Mouse (Mus musculus) adrenal gland, postnatal 14 days (tissue): ENCODE data around the gene Hyal1. TPM values are rescaled to one million over a fixed set of nuclear protein-coding genes. Genes with fewer than 3 reads are reported as not detected.
"Not testable (repeated sequence)": the region's sequence is repeated elsewhere in the genome, so short reads cannot be mapped to it uniquely, and the experiment has no call there.

Experiments used
- DNase-seq: peaks from one replicate; pipeline ENCODE4 v3.0.0; 2021; ENCODE audit warnings: mixed read lengths
- total RNA-seq: library from RNA; stranded (reverse); gene quantifications from 2 replicates; pipeline ENCODE4 v1.2.3, GENCODE M21; 2021

Hyal1 gene
- total RNA-seq, 1 experiment from 2014 or later = 17.6 TPM

GRCm38 (mm10) chr9:107550491-107551116, 26.1 kb upstream of the Hyal1 start:
- DNase-seq = no peak

GRCm38 (mm10) chr9:107551117-107551889, 25.4 kb upstream of the Hyal1 start, which contains the start of gene Rassf1:
Rassf1 (plus strand) TSS chr9:107551555.
- DNase-seq = peak; percentile 80

DNA sequence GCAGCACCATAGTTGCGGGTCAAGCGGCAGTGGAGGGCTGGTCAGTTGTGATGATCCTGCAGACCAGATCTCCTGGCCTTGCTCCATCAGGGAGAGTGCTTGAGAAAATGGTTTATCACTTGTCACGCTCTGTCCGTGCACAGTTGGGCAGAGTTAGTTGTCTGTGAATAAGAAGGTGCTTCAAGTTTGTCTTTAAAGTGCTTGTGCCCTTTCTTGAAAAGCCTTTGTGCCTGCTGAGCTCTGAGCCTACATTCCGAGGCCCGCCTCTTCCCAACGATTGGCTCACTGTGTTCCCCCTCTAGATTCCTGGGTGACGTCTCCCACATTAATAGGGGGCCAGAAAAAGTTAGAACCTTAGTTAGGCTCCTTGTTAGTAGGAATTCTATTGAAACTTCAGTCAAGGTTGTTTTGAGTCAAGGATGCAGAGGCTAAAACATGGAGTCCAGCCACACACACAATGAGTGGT, 24.8 kb upstream of the Hyal1 start:
- DNase-seq = no peak

DNA sequence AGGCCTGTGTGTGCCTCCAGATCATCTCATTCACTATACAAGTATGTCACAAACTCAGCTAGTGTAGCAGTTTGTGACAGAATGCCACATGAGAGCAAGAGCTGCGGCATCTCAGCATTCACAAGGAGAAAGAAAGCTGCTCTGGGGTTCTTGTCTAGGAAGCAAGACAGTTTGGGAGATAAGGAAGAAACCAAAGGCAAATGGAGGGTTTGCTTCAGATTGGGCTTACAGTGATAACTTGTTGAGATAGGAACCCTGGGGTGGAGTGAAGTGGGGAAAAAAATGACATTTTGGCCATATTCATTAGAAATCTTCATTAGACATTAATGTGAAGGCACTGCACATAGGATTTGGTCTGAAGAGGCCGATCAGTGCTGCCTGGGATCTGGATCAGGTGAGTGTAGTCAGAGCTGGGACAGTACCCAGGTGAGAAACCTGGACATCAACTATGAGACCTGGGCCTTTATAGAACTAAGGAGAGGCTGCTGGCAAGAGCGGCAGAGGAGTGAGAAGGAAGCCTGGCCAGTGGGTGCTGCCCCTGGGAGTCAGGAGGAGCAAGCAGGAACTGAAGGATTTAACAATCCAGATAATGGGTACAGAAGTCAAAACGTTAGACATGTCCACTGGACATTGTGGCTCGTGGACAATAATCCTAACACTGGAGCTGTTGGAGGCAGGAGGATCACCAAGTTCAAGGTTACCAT, 23.9 kb upstream of the Hyal1 start:
- DNase-seq = no peak

- DNase-seq = peak; percentile 64
These were observed 23.0 kb upstream of the Hyal1 start for GRCm38 (mm10) chr9:107553541-107554318.

- peak; percentile 97 for DNase-seq
These were observed 22.4 kb upstream of the Hyal1 start for GRCm38 (mm10) chr9:107554319-107554825.

GRCm38 (mm10) chr9:107555031-107555457, 21.7 kb upstream of the Hyal1 start:
- DNase-seq = peak; percentile 78

DNA sequence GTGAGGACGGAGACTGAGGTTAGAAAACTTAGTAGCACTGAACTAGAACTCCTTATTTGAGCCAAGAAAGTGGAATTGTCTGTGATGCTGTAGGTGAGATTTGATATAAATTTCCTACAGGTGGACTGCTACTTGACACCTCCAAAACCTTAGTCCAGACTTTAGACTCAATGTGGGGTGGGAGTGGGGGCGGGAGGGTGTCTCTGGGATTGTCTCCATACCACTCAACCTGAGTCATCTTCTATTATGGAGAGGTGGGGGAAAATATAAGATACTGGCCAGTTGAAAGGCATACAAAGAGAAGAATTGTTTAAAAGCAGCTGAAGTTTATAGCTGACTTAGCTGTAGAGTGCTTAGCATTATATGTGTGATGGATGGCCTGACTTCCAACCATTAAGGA, 21.0 kb upstream of the Hyal1 start:
- no peak for DNase-seq

DNA sequence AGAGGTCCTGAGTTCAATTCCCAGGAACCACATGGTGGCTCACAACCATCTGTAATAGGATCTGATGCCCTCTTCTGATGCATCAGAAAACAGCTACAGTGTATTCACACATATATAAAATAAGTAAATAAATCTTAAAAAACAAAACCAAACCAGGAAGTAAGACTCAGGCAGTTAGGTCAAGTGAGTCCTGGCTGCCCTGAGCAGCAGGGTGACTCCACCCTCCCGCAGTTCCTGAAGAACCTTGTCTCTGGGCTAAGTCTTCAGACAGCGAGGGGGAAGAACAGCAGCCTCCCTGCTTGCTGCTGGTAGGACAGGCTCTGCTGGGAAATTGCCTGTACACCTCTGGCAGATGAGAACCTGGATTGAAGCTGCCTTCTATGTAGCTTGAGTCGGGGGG, 20.4 kb upstream of the Hyal1 start:
- no peak for DNase-seq

DNA sequence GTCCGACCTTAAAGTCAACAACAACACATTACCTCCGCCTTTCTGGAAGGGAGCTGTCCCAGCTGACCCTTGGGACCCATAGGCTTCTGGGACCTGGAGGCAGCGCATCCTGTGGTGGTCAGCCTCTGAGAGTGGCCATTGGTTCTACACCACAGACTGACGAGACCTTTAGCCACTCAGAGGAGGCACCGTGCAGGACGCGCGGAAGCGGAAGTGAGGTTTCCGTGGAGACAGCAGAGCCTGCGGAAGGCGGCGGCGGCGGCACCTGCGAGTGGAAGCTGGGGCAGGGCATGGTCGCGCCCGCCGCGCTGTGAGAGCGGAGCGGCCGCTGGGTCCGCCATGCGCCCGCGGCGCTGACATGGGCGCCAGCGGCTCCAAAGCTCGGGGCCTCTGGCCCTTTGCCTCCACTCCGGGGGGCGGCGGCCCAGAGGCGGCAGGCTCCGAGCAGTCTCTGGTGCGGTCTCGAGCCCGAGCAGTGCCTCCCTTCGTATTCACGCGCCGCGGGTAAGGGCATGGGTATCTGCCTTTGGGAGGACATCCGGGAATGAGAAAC, 13.6 kb upstream of the Hyal1 start, which contains the start of gene Tusc2:
Gene Tusc2, plus strand, starts transcription at position 227 of the 553 bp plus-strand sequence.
- DNase-seq = peak; percentile 97

GRCm38 (mm10) chr9:107565556-107565955, 11.2 kb upstream of the Hyal1 start:
- not testable (repeated sequence) for DNase-seq

DNA sequence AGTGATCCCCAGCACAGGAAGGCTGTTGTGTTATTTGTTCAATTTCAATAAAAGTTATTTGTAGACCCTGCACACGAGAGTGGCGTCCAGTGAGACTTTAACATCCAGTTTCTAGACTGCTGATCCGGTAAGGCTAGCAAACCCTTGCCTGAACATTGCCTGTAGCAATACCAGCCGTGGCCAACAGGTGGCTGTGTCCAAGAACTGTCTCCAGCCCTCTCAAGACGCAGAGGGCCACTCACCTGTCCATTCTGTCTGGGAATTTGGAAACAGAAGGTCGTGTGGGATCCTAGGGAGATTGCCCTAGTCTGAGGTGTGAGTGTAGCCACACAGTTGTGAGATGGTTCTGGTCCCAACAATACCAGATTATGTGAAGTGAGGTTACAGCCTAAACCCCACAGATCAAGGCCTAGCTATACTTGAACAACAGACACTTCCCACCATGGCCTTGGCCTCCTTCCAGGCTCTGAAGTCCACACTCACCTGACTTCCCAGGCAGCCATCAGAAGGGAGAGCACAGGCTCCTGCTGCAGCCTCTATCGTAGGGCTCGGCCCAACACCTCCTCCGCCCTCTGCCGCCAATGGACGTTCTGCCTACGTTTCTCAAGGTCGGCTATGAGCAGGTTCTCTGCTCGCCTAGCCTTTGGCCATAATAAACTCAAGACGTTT, 10.6 kb upstream of the Hyal1 start:
- DNase-seq = peak; percentile 90

GRCm38 (mm10) chr9:107566855-107567254, 9.9 kb upstream of the Hyal1 start:
- peak; percentile 47 for DNase-seq

- DNase-seq = peak; percentile 73
These were observed 8.9 kb upstream of the Hyal1 start, which contains the start of gene Hyal2 for GRCm38 (mm10) chr9:107567702-107568319. Hyal2 (plus strand) TSS chr9:107567945.

DNA sequence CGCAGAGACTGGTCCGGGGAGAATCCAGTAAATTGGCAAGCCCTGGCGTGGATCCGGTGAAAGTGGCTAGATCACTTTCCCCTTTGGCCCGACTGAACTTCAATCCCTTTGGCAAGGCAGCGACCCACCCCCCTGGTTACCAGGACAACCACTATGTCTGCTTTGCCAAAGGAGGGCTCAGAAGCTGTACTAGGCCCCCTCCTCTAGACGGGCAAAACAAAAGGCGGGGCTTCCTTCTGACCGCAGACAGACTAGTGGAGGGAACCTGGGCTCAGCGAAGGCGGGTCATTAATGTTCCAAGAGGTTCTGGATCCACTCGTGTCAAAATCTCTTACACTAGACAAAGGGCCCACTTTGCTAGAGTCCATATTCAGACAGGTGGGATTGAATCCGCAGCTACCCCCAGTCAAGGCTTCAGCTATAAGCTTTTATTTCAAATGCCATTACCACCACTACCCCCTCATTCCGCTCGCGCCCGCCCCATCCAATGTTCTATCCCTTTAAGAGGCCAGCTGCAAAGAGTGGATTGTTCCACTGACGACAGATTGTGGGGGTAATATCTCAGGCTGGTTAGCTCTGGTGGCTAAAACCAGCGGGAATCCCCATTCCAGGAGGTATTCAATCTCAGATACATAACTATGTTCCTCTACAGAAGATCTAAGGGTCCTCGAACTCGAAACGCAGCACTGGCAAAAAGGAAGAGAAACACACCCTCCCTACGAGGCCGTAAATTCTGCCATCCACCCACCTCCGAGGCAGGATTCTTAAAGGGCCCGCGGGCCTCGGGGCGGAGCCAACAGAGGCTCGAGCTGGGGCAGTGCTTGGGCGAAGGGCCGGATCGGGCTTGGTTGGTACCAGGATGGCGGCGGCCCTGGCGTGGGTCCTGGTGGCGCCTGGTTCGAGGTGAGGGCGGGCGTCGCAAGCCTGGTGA, 8.1 kb upstream of the Hyal1 start:
- DNase-seq = peak; percentile 93

GRCm38 (mm10) chr9:107569270-107569669, 7.5 kb upstream of the Hyal1 start:
- no peak for DNase-seq

DNA sequence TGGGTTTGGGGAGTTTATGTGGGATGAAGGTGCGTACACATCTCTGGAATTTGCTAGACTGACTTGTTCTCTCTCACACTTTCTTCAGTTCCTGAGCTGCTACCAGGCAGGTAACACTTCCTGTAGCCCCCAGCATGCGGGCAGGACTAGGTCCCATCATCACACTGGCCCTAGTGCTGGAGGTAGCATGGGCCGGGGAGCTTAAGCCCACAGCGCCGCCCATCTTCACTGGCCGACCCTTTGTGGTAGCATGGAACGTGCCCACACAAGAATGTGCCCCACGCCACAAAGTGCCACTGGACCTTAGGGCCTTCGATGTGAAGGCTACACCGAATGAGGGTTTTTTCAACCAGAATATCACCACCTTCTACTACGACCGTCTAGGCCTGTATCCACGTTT, 6.7 kb upstream of the Hyal1 start:
- no peak for DNase-seq

GRCm38 (mm10) chr9:107570845-107571244, 5.9 kb upstream of the Hyal1 start:
- DNase-seq = no peak
